Mouse (Mus musculus): Measurements from ENCODE around the gene Aim2. TPM values are rescaled to one million over a fixed set of nuclear protein-coding genes. Genes with fewer than 3 reads are reported as not detected.
A peak's percentile ranks its signal among the peaks of the same experiment; 100 is the strongest.

The Aim2 gene
- total RNA-seq, 2 experiments from 2014 or later: 68.1 to 91.8 TPM

DNA sequence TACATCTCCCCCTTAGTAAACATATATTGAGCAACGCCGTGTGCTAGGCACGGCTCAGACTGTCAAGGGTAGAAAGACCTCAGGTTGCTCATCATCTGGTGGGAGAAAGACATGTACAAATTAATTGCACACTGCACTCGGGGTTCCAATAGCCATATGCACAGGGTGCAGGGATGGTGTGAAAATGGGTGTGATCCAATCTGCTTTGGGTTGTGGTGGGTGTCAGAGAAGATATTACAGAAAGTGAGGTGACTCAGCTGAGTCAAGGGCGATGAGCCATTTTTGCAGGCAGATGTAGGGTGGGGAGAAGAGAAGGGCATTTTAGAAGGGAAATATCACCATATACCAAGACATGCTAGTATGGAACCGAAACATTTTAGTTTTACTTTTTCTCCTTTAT is 30.8 kb downstream of the Aim2 start:
- no peak for ATAC-seq (ENCODE audit: poor library complexity, severe bottlenecking)

DNA sequence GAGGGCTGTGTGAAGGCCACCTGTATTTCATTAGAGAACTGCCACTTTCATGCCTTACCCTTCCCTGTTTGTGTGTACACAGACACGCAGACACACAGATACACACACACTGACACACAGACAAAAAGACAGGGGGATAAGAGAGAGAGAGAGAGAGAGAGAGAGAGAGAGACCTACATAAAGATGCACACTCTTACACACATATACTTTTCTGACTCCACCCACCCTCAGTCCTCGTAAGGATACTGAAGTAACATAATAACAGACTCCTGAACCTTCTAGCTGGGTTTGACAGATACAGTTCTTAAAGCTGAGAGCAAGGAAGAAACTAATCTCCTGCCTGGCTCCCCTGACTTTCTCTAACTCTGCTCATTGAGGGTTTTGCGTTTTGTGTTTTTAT is 38.8 kb downstream of the Aim2 start:
- ATAC-seq (ENCODE audit: poor library complexity, severe bottlenecking): no peak

DNA sequence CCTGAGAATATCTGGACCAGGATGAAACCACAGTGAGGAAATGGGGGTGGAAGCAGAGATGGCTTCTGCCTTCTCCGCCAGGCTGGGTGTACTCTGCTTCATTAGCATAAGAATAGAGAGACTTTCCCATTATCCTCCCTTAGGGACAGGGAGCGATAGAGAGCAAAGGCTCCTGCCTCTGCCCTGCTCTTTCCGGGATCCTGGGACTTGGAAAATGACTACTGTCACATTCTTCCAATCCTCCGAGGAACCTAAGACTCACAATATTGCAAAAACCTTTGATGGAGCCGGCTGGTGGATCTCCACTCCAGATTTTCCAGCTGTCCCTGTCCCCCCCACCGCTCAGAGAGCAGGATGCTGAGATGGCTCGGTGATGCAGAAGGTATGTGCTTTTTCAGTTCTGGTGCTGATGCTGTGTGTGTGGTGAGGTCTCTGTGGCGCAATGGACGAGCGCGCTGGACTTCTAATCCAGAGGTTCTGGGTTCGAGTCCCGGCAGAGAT is 39.3 kb downstream of the Aim2 start:
- no peak for ATAC-seq (ENCODE audit: poor library complexity, severe bottlenecking)

DNA sequence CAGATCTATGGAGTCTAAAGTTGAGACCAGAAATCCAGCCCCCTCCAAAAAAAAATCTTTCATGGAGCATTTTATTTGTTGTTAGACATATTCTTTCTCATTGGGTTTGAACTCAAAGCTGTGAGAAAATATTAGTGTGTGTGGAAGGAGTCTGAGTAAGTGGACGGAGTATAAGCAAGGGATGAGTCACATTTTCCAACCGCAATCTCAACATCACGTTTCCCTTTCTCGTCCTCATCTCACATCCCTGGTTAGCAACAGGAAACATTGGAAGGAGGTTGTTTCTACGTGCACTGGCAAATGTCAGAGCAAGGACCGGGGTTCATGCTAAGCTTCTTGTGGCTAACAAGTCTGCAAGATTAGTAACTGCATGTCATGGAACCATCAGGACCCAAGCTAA is 41.1 kb downstream of the Aim2 start:
- 0 out of 2 replicates have a peak, but pooled peaks have one; percentile 13 for ATAC-seq (ENCODE audit: poor library complexity, severe bottlenecking)

DNA sequence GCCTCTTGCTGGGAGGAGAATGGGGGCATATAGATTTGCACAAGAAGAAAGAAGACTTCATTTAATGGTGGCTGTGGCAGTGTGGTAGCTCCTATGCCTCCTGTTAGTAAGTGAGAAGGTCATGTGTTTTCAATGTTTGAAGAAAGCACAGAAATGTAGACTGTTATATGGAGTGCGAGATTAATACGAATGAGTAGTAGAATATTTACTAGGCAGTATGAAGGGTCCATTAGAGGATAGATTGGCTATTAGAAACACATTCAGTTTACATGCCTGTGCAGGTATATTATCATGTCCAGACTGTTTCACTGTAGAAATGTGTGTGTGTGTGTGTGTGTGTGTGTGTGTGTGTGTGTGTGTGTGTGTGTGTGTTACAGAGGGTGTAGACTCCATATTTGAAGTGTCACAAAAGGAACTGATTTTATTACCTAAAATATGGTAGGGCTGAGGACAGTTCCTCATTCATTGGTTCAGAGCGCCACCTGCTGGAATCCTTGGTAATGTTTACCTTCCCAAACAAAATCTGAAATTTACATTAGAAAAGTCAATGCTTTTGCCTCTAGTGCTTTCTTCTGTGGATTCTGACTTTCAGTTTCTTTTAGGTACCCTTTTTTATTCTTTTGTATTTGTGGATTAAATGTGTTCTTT is 47.8 kb downstream of the Aim2 start:
- peak; percentile 83 for ATAC-seq (ENCODE audit: poor library complexity, severe bottlenecking)

DNA sequence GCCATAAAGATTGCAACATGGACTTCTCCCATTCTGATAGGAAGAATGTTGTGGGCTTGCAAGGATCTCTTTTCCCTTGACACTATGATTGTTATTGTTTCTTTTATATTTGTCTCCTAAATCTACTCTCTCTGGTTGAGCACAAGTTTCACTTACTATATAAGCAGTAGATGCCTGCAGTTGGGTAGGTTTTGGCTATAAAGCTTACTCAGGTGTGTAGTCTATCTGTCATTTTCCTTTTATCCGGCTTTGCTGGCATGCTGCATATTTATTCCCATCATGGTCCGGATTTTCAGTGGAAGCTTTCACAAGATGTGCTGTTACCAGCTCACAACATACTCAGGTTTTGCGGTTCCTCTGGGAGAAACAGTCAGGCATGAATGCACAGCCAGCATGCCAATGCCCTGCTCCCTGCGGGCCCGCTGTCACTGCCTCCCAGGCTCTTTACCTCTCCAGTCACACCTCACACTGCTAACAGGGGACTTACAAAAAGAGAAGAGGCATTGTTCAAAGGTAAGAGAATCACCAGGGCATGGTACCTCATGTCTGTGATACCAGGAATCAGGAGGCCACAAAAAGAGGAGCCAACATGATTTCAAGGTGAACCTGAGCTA is 54.1 kb downstream of the Aim2 start:
- no peak for ATAC-seq (ENCODE audit: poor library complexity, severe bottlenecking)

DNA sequence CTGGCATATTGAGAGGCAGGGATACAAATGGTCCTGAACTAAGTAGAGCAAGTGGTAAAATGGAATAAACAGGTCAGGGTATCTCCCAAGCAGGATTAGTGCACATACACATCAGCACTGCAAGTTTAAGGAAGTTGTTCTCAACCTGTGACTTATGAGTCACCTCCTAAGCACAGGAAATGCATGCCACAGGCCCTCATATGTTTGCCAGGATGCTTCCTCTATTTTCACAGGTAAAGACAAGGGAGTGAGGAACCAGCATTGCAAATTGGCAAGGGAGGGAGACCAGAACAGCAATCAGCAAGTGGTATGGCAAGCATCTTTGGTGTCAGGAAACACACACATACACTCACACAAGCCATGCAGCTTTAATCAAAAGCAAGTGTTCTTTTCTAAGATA is 58.4 kb downstream of the Aim2 start:
- ATAC-seq (ENCODE audit: poor library complexity, severe bottlenecking): peak; percentile 91

DNA sequence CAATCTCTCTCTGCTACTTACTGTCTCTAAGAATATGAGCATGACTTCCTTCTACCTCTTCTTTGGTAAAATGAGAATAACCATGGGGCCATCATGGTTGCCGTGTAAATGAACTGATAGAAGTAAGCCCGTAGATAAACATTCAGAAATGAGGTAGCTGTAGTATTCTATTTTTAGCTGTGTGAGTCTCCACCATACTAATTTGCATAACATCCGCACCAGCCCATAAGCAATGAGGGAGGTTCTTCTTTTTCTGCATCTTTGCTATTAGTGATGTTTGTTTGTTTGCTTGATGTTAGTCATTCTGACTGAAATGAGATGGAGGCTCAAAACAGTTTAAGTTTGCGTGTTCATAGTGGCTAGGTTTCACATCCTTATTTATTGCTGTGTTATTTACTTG is 61.2 kb downstream of the Aim2 start:
- peak; percentile 71 for ATAC-seq (ENCODE audit: poor library complexity, severe bottlenecking)

DNA sequence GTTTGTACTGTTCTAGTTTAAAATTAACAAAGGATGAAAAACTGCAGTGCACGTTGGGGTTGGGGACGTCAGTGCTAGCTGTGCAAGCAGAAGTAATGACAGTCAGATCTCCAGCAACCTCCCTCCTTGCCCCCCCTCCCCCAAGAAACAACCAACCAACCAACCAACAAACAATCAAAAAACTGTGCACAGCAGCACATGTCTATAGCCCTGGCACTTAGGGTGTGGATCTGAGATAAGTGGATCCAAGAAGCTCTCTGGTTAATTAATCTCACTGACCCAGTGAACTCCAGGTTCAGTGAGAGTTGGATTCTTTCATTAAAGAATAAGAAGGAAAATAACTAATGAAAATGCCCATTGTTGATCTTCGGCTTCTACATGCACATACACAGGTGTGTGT is 64.0 kb downstream of the Aim2 start:
- ATAC-seq (ENCODE audit: poor library complexity, severe bottlenecking): no peak

DNA sequence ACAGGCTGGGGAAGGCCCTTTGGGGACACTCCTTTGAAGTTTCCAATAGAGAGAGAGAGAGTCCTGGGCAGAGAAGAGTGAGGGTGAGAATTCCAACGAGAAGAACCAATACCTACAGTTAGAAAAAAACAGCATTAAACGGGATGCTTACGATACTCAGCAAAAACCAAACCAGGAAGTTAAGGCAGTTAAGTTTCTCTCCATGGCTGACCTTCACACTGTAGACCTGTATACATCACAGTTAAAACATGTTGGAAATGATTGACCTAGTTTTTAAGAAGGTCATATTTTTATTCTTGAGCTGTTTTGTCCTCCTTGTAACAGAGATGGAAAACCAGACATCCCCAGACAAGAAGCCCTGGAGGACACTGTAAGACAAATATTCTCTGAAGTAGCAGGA is 67.8 kb downstream of the Aim2 start:
- no peak for ATAC-seq (ENCODE audit: poor library complexity, severe bottlenecking)

DNA sequence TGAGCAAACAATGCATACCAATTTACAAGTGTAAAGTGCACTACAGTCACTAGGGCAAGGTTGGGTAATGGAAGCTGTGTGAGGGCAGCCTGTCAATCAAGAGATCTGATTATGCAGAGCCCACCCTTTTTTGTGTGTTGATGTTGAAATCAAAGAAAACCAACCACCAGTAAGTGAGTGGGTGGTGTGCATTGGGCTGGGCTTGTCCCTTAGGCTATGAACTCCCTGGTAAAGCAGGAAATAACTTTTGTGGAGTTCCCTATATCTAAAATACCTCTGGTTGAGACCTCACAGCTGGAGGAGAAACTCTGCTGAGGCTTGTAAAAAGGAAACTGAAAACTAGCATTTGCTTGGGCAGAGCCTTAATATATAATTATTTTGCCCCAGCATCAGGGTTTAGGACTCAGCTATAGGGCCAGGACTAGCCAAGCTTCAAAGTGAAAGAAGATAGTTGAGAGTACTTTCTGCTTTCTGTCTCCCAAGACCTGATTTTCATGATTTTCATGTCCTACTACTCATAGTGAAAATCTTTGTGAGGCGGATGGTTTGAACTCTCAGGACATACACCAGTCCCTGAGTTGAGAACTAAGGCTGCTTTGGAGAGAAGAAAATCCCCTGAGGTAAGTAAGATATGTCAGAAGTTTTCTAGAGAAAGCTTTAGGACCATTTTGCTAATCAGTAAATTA is 68.4 kb downstream of the Aim2 start:
- ATAC-seq (ENCODE audit: poor library complexity, severe bottlenecking): peak; percentile 84

DNA sequence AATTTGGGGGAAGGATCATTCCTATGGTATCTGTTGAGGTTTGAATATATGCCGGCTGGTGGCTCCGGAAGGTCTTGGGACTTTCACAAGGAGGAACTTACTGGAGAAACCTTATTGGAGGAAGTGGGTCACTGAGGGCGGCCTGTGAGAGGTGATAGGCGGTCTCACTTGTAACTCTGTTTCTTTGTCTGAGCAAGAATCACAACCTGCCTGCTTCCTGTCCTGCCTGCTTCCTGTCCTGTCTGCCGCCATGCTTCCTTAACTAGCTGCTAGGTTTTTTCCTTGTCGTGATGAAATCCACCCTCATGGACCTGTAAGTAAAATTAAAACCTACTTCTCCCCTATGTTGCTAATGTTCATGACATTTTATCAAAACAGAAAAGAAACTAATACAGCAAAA is 69.7 kb downstream of the Aim2 start:
- peak; percentile 89 for ATAC-seq (ENCODE audit: poor library complexity, severe bottlenecking)

DNA sequence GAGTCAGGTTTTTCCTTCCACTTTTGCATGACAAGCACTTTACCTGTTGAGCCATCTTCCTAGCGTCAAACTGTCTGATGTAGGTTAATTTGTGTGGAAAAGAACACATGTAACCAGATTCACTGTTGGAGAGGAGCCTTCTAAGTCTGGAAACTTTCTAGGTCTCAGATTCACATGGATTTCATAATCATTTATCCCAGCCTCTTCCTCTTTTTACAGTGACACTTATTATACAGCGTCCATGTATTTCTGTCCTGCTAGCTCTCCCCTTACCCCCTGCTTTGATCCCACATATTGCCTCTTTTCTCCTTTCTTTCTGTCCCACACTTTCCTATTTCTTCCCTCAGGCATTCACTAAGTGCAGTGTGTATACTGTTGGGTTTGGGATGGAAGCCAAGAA is 75.7 kb downstream of the Aim2 start:
- ATAC-seq (ENCODE audit: poor library complexity, severe bottlenecking): peak; percentile 58

DNA sequence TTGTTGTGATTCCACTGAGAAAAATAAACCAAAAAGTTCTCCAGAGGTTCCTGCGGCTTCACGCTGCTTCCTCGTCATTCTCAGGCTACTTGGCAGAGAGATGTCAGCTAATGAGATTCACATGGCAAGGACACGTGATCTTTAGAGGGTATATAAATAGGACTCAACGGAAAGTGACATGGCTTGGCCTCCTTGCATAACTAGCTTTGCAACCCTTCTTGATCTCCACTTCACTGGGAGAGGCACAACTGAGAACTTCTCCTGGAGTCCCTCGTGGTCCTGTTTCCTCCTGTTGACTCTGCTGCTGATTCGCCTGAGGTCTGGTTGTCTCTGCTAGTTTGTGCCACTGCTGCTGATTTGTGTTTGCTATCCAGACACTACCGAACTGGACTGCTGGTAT is 76.7 kb downstream of the Aim2 start:
- peak; percentile 65 for ATAC-seq (ENCODE audit: poor library complexity, severe bottlenecking)

DNA sequence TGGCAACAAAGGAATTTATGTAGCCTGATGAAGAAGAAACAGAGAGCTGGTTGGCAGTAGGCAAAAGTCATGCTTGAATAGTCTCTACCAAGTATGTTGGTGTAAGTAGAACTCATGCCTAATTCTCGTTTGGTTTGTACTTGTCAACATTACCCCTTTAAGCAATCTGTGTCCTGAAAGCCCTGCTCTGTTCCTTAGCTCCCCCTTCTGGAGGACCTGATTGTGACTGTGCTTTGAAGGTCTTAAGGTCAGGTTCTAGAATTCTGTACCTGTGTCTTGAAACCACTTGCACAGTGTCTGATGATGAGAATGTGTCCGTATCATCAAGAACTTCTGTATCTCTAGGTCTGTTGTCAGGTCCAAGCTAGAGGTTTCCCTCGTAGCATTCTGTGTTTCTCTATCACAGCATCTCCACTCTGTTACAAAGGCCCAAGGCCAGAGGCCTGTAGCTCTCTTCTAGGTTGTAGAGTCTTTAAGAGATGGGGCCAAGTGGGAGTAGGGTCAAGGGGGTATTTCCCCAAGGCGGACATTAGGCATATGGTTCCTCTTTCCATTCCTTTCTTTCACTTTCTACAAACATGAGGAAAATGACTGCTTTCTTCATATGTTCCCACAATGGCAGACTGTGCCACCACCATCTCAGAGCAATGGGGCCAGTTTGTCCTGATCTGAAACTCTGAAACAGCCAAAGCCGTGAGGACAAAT is 79.5 kb downstream of the Aim2 start:
- peak; percentile 63 for ATAC-seq (ENCODE audit: poor library complexity, severe bottlenecking)

DNA sequence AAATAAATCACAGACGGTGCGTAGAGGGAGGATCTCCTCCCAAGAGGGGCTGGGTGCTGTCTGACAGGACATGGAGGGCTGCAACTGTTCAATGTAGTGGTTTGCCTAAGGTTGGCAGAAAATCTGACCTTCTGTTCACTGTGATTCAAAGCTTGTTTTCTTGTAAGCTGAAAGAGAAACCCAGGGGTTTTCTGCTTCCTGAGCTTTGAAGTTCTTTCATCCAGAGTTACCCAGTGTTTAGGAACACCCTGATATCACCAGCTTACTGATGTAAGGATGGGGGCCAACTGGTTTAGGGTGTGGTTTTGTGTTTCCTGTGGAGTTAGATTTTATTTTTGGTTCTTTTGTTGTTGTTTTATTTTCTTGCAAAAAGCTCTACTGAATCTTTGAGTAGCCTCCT is 81.7 kb downstream of the Aim2 start:
- no peak for ATAC-seq (ENCODE audit: poor library complexity, severe bottlenecking)

DNA sequence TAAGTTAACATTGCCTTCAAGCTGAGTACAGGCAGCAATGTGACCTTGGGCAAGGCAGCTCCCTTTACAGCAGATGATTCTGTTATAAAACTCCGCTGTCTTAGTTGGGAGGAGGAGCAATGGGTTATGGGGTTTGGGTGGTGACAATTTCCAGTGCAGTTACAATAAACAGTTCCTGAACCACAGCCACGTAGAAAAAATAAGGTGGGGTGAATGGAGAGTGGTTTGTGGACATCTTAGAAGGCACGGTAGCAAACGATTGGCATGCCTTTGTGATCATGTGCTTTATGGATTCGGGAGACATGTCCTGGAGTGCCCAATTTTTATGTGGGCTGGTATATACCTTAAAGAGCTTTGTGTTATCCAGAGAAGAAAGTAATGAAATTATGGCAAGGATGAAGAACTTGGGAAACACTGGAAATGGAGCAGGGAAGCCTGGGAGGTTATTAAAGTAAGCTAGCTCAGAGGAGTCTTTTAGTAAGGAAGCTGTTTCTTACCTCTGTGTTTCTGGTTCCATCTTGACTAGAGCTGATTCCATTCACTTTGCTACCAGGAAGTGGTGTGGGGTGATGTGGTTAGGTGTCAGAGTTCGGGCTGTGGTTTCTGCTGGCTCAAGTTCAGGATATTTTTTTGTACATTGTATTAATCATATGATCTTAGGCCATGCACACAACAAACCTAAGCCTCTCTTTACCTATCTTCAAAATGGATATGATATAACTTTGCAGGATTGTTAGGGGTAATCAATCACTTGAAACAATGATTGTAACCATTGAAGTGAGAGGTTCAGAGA is 86.7 kb downstream of the Aim2 start:
- peak; percentile 64 for ATAC-seq (ENCODE audit: poor library complexity, severe bottlenecking)

DNA sequence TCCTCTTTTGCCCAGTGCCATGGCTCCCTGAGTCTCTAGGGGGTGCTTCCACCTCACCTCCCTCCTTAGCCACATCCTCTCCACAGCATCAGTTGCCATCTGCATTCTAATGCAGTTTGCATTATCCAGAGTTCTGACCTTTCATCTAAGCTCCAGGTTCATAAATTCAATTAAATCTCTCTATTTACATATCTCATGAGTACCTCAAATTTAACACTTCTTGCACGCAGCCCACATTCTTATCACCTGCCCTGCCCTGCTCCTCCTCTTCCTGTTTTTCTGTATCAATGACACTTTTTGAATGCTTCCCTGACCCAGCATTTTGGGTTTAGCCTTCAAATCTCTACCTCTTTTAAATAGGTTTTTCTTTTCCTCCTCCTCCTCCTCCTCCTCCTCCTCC is 90.0 kb downstream of the Aim2 start:
- peak; percentile 43 for ATAC-seq (ENCODE audit: poor library complexity, severe bottlenecking)

DNA sequence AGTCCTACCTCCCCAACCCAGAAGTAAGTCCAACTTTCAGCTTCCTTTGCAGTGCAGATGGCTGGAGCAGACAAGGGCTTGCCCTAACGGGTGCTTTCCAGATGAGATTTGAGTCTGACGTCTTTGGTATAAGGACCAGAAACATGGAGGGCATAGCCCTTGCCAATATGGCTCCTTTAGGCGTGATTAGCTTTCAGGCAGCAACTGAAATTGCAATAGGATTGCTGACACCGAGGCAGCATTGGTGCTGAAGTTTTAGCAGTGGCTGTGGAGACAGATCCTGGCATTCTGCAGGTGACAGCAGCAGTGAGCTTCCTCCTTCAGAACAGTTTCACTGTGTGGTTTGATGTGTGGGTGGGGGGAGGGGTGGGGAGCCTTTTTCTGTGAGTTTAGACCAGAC is 90.5 kb downstream of the Aim2 start:
- ATAC-seq (ENCODE audit: poor library complexity, severe bottlenecking): peak; percentile 68

DNA sequence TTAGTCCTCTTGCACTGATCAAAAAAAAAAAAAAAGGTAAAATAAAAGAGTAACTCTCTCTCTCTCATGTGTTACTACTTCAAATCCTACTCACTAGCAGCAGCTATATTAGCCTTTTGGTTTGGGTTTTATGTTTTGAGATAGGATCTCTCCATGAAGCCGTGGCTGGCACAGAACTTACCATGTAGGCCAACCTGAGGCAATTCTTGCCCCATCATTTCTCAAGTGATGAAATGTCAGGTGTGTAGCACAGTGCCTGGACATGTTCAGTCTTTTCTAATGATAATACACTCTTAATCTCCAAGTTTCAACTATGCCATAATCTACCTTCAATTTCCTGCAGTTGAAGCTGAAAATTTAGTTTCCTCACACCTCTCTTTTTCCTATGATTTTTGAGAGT is 92.4 kb downstream of the Aim2 start:
- ATAC-seq (ENCODE audit: poor library complexity, severe bottlenecking): no peak

DNA sequence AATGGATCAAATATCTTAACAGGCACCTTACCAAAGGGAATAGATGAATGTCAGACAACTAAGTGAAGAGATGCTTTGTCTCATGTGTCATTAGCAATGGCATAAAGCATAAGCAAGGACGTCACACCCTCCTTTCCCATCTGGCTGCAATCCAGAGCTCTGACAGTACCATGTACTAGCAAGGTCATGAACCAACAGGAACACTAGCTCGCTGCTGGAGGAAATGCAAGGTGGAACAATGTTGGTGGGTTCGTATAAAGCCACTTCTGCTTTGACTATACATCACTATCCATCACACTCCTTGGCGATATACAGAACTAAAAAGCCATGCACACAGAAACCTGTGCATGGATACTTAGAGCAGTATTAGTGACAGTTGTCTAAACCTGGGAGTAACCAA is 96.4 kb downstream of the Aim2 start:
- ATAC-seq (ENCODE audit: poor library complexity, severe bottlenecking): peak; percentile 23; the same call in 1 of the 2 replicates

All from megakaryocyte, adult 5-6 weeks (primary cell).